Mouse (Mus musculus) MEL (cell line): Measurements from ENCODE around the gene Rnf223.

Experiments
- BHLHE40 ChIP-seq: IDR thresholded peaks from 2 replicates; pipeline ENCODE4 v1.6.1; 2012; ENCODE audit warnings: low read depth, mild to moderate bottlenecking, inconsistent platforms, low read length, improper control_type of control experiment, borderline replicate concordance
- CTCF ChIP-seq, 3 experiments: IDR thresholded peaks in 2 of 3; conservative IDR thresholded peaks in 1 of 3; 2 replicates each; pipeline ENCODE4 v1.5.1; 2011 to 2012; ENCODE audit warnings: low read length in 3 of 3, low read depth in 2 of 3, mild to moderate bottlenecking in 2 of 3, improper control_type of control experiment in 1 of 3, inconsistent platforms in 1 of 3, mixed read lengths in 1 of 3, moderate library complexity in 1 of 3; ENCODE audit not compliant: control insufficient read depth in 1 of 3, insufficient read depth in 1 of 3, poor library complexity in 1 of 3, severe bottlenecking in 1 of 3
- EP300 ChIP-seq, 2 experiments: IDR thresholded peaks; 2 replicates each; pipeline ENCODE4 v1.6.1; 2011; ENCODE audit warnings: improper control_type of control experiment in 2 of 2, low read length in 2 of 2, low read depth in 1 of 2, mild to moderate bottlenecking in 1 of 2
- HCFC1 ChIP-seq: IDR thresholded peaks from 2 replicates; pipeline ENCODE4 v1.6.1; 2012; ENCODE audit warnings: low read depth, mild to moderate bottlenecking, inconsistent platforms, low read length, improper control_type of control experiment, moderate library complexity
- MAFK ChIP-seq: IDR thresholded peaks from 2 replicates; pipeline ENCODE4 v1.6.1; 2011; ENCODE audit warnings: low read depth, mild to moderate bottlenecking, low read length, improper control_type of control experiment, borderline replicate concordance
- MXI1 ChIP-seq: IDR thresholded peaks from 2 replicates; pipeline ENCODE4 v1.6.1; 2011; ENCODE audit warnings: mild to moderate bottlenecking, low read depth, low read length, improper control_type of control experiment
- POLR2A ChIP-seq, 2 experiments: IDR thresholded peaks; 2 replicates each; pipeline ENCODE4 v1.6.1; 2011 to 2012; ENCODE audit warnings: low read length in 2 of 2, mild to moderate bottlenecking in 2 of 2, control low read depth in 1 of 2, improper control_type of control experiment in 1 of 2, low read depth in 1 of 2, moderate library complexity in 1 of 2; ENCODE audit not compliant: control insufficient read depth in 1 of 2, insufficient read depth in 1 of 2, poor library complexity in 1 of 2
- POLR2AphosphoS2 ChIP-seq: IDR thresholded peaks from 2 replicates; pipeline ENCODE4 v1.6.1; 2011; ENCODE audit warnings: low read length, improper control_type of control experiment
- POLR2AphosphoS5 ChIP-seq: IDR thresholded peaks from 2 replicates; pipeline ENCODE4 v1.6.1; 2012; ENCODE audit warnings: low read depth, borderline replicate concordance, mild to moderate bottlenecking, inconsistent platforms, low read length, moderate library complexity, mixed read lengths
- TCF12 ChIP-seq: IDR thresholded peaks from 2 replicates; pipeline ENCODE4 v1.6.1; 2014; ENCODE audit warnings: low read depth, mild to moderate bottlenecking, inconsistent platforms, low read length, improper control_type of control experiment, moderate library complexity
- USF2 ChIP-seq, 2 experiments: IDR thresholded peaks; 2 replicates each; pipeline ENCODE4 v1.6.1; 2011 to 2012; ENCODE audit warnings: improper control_type of control experiment in 2 of 2, low read length in 2 of 2, borderline replicate concordance in 1 of 2, inconsistent platforms in 1 of 2, low read depth in 1 of 2, mild to moderate bottlenecking in 1 of 2; ENCODE audit not compliant: insufficient read depth in 1 of 2

- no peak for TF ChIP-seq POLR2AphosphoS5
- TF ChIP-seq EP300 (IDR thresholded peaks at IDR 0.05; ENCODE audit: low read depth in 1 of 2, low read length in 2 of 2): no peak
- TF ChIP-seq USF2 (IDR thresholded peaks at IDR 0.05; ENCODE audit: borderline replicate concordance in 1 of 2, insufficient read depth in 1 of 2, low read depth in 1 of 2, low read length in 2 of 2): no peak
- TF ChIP-seq POLR2AphosphoS2: no peak
- TF ChIP-seq HCFC1: no peak
- TF ChIP-seq POLR2A (IDR thresholded peaks at IDR 0.05; ENCODE audit: control insufficient read depth in 1 of 2, insufficient read depth in 1 of 2, low read depth in 1 of 2, low read length in 2 of 2, poor library complexity in 1 of 2): no peak
- no peak for TF ChIP-seq BHLHE40
- TF ChIP-seq MAFK: no peak
- no peak for TF ChIP-seq CTCF (IDR thresholded peaks at IDR 0.05 in 2 of 3, conservative IDR thresholded peaks at IDR 0.05 in 1 of 3; ENCODE audit: control insufficient read depth in 1 of 3, insufficient read depth in 1 of 3, low read depth in 2 of 3, low read length in 3 of 3, poor library complexity in 1 of 3, severe bottlenecking in 1 of 3)
- TF ChIP-seq MXI1: no peak
- no peak for TF ChIP-seq TCF12
Observed at GRCm38 (mm10) chr4:156093758-156094157, 36.6 kb upstream of the Rnf223 start.
